Mouse (Mus musculus) retina, postnatal 7 days (tissue): ENCODE results near the gene Noa1.

Source experiments
- DNase-seq: peaks from one replicate; pipeline ENCODE4 v3.0.0-alpha.2; 2012; ENCODE audit warnings: low read depth, low spot score

Gene Noa1

GRCm38 (mm10) chr5:77290606-77291005 lies 19.3 kb downstream of the Noa1 start:
- no peak for DNase-seq

- no peak for DNase-seq
These were observed 20.2 kb downstream of the Noa1 start for GRCm38 (mm10) chr5:77289686-77290085.

DNA sequence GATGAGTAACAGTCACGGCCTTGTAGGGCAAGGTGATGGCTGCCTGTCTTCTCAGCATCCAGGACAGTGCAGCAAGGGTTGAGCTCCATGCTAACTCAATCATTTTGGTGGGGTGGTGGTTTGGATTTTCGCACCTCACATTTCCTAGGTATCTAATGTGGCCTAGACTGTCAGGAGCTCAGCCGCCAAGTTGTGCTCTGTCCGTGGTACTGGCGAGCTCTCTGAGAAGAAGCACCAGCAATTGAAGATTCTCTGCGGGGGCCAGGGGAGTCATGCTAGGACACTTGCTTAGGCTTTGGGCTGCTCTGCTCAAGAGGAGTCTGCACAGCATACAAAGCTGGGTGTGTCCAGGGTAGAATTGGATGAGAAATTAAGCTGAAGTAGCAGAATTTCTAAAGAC lies 22.0 kb downstream of the Noa1 start:
- DNase-seq, result no peak

- DNase-seq, result peak; percentile 30
These were observed 23.0 kb downstream of the Noa1 start for GRCm38 (mm10) chr5:77286904-77287303.

- DNase-seq, result no peak
These were observed 24.2 kb downstream of the Noa1 start for GRCm38 (mm10) chr5:77285685-77286084.

DNA sequence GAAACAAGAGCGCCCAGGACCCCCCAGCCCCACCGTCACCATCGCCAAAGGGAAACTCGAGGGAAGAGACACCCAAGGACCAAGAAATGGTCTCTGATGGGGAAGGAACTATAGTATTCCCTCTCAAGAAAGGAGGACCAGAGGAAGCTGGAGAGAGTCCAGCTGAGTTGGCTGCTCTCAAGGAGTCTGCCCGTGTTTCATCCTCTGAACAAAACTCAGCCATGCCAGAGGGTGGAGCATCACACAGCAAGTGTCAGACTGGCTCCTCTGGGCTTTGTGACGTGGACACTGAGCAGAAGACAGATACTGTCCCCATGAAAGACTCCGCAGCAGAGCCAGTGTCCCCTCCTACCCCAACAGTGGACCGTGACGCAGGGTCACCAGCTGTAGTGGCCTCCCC lies 27.6 kb downstream of the Noa1 start:
- no peak for DNase-seq

- no peak for DNase-seq
These were observed 28.2 kb downstream of the Noa1 start for GRCm38 (mm10) chr5:77281518-77282174.

DNA sequence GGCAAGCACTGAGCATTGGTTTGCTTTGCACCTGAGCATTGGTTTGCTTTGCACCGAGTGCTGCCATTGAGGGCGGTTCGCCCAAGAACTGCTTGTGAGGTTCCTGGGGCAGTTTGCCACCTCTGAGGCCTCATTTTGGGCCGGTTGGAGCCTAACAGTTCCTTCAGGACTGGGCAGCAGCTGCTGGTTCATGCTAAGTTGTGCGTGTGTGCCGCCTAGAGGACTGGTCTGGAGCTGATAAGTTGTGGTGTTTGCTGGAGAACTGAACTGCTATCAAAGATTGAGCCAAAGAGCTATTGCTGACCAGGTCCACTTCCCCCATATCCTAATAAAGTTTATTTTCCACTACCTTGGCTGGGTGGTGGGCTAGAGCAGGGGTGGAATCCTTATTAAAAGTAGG lies 32.7 kb downstream of the Noa1 start:
- no peak for DNase-seq

- DNase-seq, result no peak
These were observed 33.9 kb downstream of the Noa1 start for GRCm38 (mm10) chr5:77275950-77276349.

GRCm38 (mm10) chr5:77273151-77273550 lies 36.7 kb downstream of the Noa1 start:
- no peak for DNase-seq

DNA sequence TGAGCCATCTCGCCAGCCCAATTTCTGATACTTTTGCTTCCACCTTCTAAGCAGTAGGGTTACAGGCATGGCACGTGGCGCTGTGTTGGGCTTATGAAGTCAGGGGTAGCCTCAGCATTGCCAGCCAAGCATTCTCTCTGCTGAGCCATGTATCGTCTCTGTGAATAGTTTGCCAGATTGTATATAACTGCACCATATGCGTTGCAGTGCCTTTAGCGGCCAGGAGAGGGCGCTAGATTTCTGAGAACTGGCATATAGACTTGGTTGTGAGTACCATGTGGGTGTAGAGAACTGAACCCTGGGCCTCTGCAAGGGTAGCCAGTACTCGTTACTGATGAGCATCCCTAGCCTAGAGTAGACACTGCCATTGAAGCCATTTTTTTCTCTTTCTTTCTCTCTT lies 40.5 kb downstream of the Noa1 start:
- no peak for DNase-seq

- DNase-seq, result no peak
These were observed 41.8 kb downstream of the Noa1 start for GRCm38 (mm10) chr5:77267957-77268624.

DNA sequence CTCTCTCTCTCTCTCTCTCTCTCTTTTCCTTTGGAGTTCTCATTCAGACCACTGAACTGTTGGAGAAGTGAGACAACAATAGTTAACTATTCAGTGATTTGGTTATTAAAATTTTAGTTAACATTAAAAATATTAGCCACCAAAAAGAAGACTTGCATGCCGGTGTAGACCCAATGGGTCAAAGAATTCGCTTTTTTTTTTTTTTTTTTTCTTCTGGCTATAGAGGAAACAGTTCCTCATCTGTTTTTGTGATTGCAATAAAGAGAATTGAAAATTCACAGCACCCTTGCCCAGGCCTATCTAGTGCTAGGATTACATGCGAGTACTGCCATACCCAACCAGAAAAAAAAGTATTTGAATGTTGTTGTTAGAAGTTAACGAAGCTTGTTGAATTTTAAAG lies 42.4 kb downstream of the Noa1 start:
- no peak for DNase-seq

DNA sequence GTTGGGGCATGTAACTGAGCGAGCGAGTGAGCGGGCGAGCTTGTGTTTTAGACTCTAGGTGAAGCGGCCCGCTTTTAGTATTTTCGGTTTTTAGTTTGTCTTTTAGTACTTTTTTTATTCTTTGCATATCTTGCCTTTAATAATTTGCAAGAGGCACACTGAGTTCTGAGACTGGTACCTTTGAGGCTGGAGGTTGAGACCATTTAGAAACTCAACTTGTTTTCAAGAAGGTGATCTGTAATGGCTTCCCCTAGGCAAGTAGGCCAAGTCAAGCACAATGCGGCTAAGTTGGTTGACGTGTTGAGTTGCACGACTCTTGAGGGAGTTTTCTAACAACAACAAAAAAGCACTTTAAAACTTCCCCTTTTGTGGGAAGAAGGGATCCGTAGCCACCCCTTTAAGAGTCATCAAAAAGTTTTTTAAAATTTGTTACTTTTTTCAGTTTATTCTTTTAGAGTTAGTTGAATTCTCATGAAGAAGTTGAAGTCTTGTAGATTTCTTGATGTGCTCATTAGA lies 42.9 kb downstream of the Noa1 start:
- DNase-seq, result no peak

DNA sequence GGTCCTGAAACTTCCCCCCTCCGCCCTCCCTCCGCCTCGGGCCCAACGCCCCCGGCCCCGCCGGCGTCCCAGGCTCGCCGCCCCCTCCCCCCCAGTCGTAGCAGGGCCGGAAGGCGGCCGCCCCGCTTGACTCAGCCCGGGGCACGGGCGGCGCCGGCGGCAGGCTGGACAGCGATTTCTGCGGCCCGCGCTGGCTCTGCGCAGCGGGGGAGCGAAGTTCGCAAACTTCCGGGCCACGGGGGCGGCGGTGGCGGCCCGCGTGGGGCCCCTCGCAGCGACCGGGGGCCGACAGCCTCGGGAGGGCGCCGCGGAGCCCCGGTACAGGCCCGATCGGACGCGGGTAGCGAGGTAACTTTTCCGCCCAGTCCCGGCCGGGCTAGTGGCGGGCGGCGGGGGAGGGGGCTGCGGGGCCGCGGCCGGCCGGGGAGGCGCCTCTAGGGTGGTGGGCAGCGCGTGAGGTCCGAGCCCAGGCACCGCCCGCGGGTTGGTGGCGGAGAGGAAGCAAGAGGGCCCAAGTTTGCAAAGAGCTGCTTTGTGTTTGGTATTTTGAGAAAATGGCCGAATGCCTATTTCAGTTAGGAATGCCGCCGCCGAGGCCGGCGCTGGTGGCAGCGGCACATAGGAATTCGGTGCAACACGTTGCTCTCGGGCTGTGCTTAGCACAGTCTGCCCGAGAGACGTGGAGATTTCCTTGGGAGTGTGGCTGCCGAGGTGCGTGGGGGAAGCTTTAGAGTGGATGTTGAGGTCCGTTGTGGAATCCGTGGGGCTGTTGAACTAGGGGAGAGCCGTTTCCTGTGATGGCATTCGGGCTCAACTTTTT lies 43.6 kb downstream of the Noa1 start:
- DNase-seq, result no peak

- DNase-seq, result peak; percentile 33
These were observed 44.2 kb downstream of the Noa1 start for GRCm38 (mm10) chr5:77265671-77266065.

GRCm38 (mm10) chr5:77265081-77265670 lies 44.7 kb downstream of the Noa1 start, which contains the start of gene Rest:
Rest (plus strand) TSS chr5:77265491.
- peak; percentile 67 for DNase-seq

DNA sequence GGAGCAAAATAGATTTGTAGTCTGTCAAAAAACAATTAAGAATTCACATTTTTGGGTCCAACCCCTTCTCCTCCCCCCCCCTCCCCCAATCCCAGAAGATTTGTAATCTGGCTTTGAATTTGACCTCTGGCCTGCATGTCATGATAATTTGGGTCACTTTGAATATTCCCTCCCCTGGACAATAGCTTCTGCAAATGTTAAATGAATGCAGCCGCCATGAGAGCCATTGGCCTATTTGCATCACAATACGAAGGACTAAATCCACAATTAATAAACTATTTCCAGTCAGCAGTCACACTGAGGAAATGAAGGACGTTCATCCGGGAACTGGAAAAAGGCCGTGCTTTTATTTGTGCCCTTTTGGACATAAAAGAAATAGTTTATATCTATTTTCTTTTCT lies 47.8 kb downstream of the Noa1 start:
- DNase-seq, result no peak

DNA sequence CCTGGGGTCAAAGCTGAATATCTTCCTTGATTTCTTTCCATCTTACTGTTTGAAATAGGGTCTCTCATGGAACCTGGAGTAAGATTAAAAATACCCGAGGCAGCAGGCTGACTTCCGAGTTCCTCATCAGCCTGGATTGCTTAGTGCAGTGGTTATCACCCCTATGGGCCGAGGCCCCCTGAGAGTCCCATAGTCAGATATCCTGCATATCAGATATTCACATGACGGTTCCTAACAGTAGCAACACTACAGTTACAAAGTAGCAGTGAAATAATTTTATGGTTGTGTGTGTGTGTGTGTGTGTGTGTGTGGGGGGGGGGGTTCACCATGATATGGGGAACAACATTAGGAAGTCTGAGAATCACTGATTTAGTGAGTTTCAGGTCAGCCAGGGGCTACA lies 48.7 kb downstream of the Noa1 start:
- no peak for DNase-seq

DNA sequence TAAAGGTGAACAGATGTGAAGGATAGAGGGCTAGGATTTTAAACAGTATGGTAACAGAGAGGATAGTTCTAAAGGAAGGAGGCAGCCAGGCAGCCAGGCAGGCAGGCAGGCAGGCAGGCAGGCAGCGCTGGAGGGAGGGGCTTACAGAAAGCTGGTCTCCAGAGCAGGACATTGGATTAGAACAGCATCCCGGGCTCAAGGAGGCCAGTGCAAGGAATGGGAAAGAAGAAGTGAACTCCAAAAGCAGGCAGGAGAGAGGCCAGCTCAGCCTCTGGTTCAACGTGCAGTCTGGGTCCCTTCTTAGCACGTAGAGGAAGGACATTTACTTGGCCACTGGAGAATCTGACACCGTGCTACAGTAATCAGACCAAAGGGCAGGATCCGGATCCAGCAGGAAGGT lies 49.7 kb downstream of the Noa1 start:
- no peak for DNase-seq

GRCm38 (mm10) chr5:77259315-77259714 lies 50.6 kb downstream of the Noa1 start:
- no peak for DNase-seq

GRCm38 (mm10) chr5:77257603-77258002 lies 52.3 kb downstream of the Noa1 start:
- no peak for DNase-seq
